Mouse (Mus musculus): ENCODE data around the gene Lrp1. TPM values are rescaled to one million over a fixed set of nuclear protein-coding genes. Genes with fewer than 3 reads are reported as not detected.
A peak's percentile ranks its signal among the peaks of the same experiment; 100 is the strongest.

Gene Lrp1
- polyA plus RNA-seq, 1 experiment: 2.1 TPM

GRCm38 (mm10) chr10:127512813-127513212 lies 108.1 kb downstream of the Lrp1 start:
- Histone ChIP-seq H3K4me3 (replicated peaks) (peak overlapping the region; percentile 39), H3K27me3 (ENCODE audit: control insufficient read depth) (peaks cover 91% of the 10 kb centered on the region), H3K36me3 (ENCODE audit: control insufficient read depth) (peaks cover 13% of the 10 kb centered on the region), H3K4me1 (ENCODE audit: control insufficient read depth) (peaks cover 81% of the 10 kb centered on the region), H3K9me3 (ENCODE audit: control insufficient read depth, low read length) (peaks cover 13% of the 10 kb centered on the region; the same call in 1 of the 2 replicates)
- TF ChIP-seq TAL1 (IDR thresholded peaks at IDR 0.05; ENCODE audit: low read length) (no peak), GATA1 (IDR thresholded peaks at IDR 0.05; ENCODE audit: low read length) (no peak)

DNA sequence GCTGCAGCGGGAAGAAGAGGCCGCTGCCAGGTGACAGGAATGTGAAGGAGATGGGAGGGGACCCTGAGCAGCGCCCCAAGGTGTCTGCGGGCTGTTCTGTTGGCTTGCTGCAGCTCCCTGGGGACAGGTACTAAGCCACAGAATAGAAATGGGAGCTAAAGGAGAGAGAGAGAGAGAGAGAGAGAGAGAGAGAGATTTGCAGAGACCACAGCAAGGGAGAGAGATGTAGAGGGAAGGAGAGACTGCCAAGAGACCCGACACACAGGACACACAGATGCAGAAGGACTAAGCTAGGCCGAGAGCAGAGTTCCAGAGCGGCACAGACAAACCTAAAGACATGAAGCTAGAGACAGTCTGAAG lies 108.7 kb downstream of the Lrp1 start:
- H3K27me3 ChIP-seq (ENCODE audit: control insufficient read depth): peaks cover 96% of the 10 kb centered on the region
- H3K4me1 ChIP-seq (ENCODE audit: control insufficient read depth): peaks cover 75% of the 10 kb centered on the region
- H3K4me3 ChIP-seq (replicated peaks): no peak overlapping the region
- TF ChIP-seq TAL1 (IDR thresholded peaks at IDR 0.05; ENCODE audit: low read length) (no peak), GATA1 (IDR thresholded peaks at IDR 0.05; ENCODE audit: low read length) (no peak)
- H3K9me3 ChIP-seq (ENCODE audit: control insufficient read depth, low read length): peaks cover 13% of the 10 kb centered on the region; the same call in 1 of the 2 replicates
- peaks cover 7% of the 10 kb centered on the region for H3K36me3 ChIP-seq (ENCODE audit: control insufficient read depth)

- peaks cover 99% of the 10 kb centered on the region for H3K27me3 ChIP-seq (ENCODE audit: control insufficient read depth)
- peaks cover 70% of the 10 kb centered on the region for H3K4me1 ChIP-seq (ENCODE audit: control insufficient read depth)
- H3K4me3 ChIP-seq (replicated peaks): peak overlapping the region; percentile 30
- H3K36me3 ChIP-seq (ENCODE audit: control insufficient read depth): peaks cover 2% of the 10 kb centered on the region
- no peak for TF ChIP-seq TAL1 (IDR thresholded peaks at IDR 0.05; ENCODE audit: low read length)
- peaks cover 13% of the 10 kb centered on the region; the same call in 1 of the 2 replicates for H3K9me3 ChIP-seq (ENCODE audit: control insufficient read depth, low read length)
Measured at GRCm38 (mm10) chr10:127511634-127512306, 109.2 kb downstream of the Lrp1 start.

DNA sequence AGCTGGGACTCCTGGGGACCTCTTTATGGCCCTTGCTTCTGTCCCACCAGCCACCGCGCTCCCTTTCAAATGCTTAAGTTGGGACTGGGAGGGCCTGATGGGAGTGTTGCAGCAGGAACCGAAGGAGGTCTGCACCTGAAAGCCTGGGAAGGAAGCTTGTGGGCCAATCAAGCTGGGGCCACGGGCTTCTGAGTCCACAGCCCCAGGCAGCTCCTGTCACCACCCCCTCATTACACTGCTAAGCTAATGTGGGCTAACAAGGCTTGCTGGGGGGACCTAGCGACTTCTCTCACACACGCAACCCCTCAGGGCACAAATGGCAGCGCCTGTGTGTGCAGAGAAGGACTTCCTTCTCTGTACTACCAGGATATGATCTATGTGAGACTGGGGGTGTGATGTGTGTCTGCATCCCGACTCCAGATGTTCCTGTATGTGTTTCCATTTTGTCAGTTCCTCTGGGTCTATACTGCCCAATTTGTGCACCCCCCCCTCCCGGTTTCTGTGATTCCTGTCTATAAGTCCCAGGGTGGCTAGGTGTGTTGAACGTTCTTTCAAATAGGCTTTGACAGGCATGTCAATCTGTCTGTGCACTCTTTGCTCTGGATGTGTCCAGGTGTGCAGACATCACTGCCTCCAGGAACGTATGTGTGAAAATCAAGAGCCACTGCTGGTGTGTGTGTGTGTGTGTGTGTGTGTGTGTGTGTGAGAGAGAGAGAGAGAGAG lies 109.9 kb downstream of the Lrp1 start:
- H3K4me1 ChIP-seq (ENCODE audit: control insufficient read depth): peaks cover 63% of the 10 kb centered on the region
- TF ChIP-seq TAL1 (IDR thresholded peaks at IDR 0.05; ENCODE audit: low read length) (no peak), GATA1 (IDR thresholded peaks at IDR 0.05; ENCODE audit: low read length) (no peak)
- H3K36me3 ChIP-seq (ENCODE audit: control insufficient read depth): no peaks in the 10 kb centered on the region
- H3K4me3 ChIP-seq (replicated peaks): no peak overlapping the region
- H3K27me3 ChIP-seq (ENCODE audit: control insufficient read depth): peaks cover 93% of the 10 kb centered on the region
- H3K9me3 ChIP-seq (ENCODE audit: control insufficient read depth, low read length): peaks cover 13% of the 10 kb centered on the region; the same call in 1 of the 2 replicates

- TF ChIP-seq TAL1 (IDR thresholded peaks at IDR 0.05; ENCODE audit: low read length) (no peak), GATA1 (IDR thresholded peaks at IDR 0.05; ENCODE audit: low read length) (no peak)
- Histone ChIP-seq H3K4me3 (replicated peaks) (no peak overlapping the region), H3K4me1 (ENCODE audit: control insufficient read depth) (peaks cover 53% of the 10 kb centered on the region), H3K36me3 (ENCODE audit: control insufficient read depth) (no peaks in the 10 kb centered on the region), H3K27me3 (ENCODE audit: control insufficient read depth) (peaks cover 83% of the 10 kb centered on the region), H3K9me3 (ENCODE audit: control insufficient read depth, low read length) (peaks cover 13% of the 10 kb centered on the region; the same call in 1 of the 2 replicates)
Measured at GRCm38 (mm10) chr10:127509837-127510701, 110.9 kb downstream of the Lrp1 start.

GRCm38 (mm10) chr10:127509051-127509836 lies 111.7 kb downstream of the Lrp1 start:
- TF ChIP-seq GATA1 (IDR thresholded peaks at IDR 0.05; ENCODE audit: low read length) (no peak), TAL1 (IDR thresholded peaks at IDR 0.05; ENCODE audit: low read length) (no peak)
- Histone ChIP-seq H3K4me3 (replicated peaks) (peak overlapping the region; percentile 44), H3K9me3 (ENCODE audit: control insufficient read depth, low read length) (peaks cover 13% of the 10 kb centered on the region; the same call in 1 of the 2 replicates), H3K36me3 (ENCODE audit: control insufficient read depth) (no peaks in the 10 kb centered on the region), H3K27me3 (ENCODE audit: control insufficient read depth) (peaks cover 75% of the 10 kb centered on the region), H3K4me1 (ENCODE audit: control insufficient read depth) (peaks cover 45% of the 10 kb centered on the region)

DNA sequence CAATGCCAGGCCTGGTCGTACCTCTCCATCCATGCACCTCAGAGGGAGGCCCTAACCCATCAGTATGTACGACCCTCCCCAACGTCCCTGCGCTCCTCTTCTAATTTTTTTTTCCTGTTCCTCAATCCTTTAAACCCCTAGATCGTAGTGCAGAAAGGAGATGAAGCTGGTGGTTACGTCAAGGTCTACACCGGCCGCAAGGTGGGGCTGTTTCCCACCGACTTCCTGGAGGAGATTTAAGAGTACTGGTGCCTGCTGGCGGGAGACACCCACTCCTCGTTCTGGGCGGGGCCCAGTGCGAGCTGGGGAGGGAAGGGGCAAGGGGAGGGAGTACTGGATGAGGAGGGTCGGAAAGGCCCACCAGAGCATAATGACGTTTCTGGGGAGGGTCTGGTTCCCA lies 112.7 kb downstream of the Lrp1 start:
- Histone ChIP-seq H3K27me3 (ENCODE audit: control insufficient read depth) (peaks cover 64% of the 10 kb centered on the region), H3K4me1 (ENCODE audit: control insufficient read depth) (peaks cover 35% of the 10 kb centered on the region), H3K4me3 (replicated peaks) (no peak overlapping the region), H3K9me3 (ENCODE audit: control insufficient read depth, low read length) (peaks cover 13% of the 10 kb centered on the region; the same call in 1 of the 2 replicates), H3K36me3 (ENCODE audit: control insufficient read depth) (no peaks in the 10 kb centered on the region)
- TF ChIP-seq TAL1 (IDR thresholded peaks at IDR 0.05; ENCODE audit: low read length): no peak
- no peak for TF ChIP-seq GATA1 (IDR thresholded peaks at IDR 0.05; ENCODE audit: low read length)
